Mouse (Mus musculus) liver, embryonic 14.5 days (tissue): Measurements from ENCODE around the gene Glyatl3.

Experiments used
- CTCF ChIP-seq: IDR thresholded peaks from 2 replicates; pipeline ENCODE4 v1.5.1; 2016; ENCODE audit warnings: antibody characterized with exemption, low read depth, control low read depth
- EP300 ChIP-seq: IDR thresholded peaks from 2 replicates; pipeline ENCODE4 v1.6.1; 2016; ENCODE audit warnings: antibody characterized with exemption, low read depth

DNA sequence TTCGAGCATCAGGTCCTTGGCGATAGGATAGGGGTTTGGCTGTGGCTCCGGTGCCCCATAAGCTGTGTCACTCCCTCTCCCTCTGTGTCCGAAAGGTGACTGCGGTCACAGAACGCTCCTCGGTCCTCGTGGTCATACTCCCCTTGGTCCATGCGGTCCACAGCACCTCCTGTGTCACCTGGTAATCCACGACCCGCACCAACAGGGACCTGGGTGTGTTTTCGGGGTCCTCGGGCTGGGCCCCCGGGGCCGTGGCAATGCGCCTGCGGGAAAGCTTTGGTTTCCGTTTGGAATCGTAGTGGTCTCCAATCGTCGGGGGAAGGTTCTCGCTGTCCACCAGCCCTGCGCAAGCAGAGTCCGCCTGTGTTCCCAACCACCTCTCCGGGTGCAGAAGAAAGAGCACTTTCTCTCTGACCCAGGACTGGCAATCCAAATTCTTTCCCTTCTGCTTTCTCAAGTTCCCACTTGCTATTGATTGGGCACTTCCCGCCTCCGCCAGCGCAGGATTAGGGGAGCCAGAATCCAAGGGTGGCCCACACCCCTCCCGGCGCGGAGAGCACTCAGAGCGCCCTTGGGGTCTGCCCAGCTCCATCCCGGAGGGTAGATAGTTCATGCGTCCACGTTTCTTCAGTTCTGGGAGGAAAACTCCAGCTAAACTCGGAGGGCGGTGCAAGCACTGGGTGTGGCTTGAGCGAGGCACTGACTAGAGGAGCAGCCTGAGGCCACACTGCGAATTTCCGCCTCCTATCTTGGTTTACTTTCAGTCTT, 34.0 kb downstream of the Glyatl3 start, which contains the start of gene 9130008F23Rik:
- no peak for TF ChIP-seq CTCF
- no peak for TF ChIP-seq EP300
